Mouse (Mus musculus): ENCODE data around the gene Rfc2. TPM values are rescaled to one million over a fixed set of nuclear protein-coding genes. Genes with fewer than 3 reads are reported as not detected.
A peak's percentile ranks its signal among the peaks of the same experiment; 100 is the strongest.

Gene Rfc2
- total RNA-seq, 2 experiments from 2014 or later, result 18.3 to 19.8 TPM

- Histone ChIP-seq H3K27ac (peak overlapping the region; percentile 90), H3K4me3 (peak overlapping the region; percentile 90)
- intact Hi-C loops (cut with DNase I), result loop anchor here (2.0 kb wide), 1 partner anchor 45 kb away; no protein-coding TSS in a partner anchor
- TF ChIP-seq CTCF (IDR thresholded peaks at IDR 0.05), result no peak
- peak; percentile 57 for DNase-seq
These were observed 29.7 kb upstream of the Rfc2 start for GRCm38 (mm10) chr5:134551233-134552109.

DNA sequence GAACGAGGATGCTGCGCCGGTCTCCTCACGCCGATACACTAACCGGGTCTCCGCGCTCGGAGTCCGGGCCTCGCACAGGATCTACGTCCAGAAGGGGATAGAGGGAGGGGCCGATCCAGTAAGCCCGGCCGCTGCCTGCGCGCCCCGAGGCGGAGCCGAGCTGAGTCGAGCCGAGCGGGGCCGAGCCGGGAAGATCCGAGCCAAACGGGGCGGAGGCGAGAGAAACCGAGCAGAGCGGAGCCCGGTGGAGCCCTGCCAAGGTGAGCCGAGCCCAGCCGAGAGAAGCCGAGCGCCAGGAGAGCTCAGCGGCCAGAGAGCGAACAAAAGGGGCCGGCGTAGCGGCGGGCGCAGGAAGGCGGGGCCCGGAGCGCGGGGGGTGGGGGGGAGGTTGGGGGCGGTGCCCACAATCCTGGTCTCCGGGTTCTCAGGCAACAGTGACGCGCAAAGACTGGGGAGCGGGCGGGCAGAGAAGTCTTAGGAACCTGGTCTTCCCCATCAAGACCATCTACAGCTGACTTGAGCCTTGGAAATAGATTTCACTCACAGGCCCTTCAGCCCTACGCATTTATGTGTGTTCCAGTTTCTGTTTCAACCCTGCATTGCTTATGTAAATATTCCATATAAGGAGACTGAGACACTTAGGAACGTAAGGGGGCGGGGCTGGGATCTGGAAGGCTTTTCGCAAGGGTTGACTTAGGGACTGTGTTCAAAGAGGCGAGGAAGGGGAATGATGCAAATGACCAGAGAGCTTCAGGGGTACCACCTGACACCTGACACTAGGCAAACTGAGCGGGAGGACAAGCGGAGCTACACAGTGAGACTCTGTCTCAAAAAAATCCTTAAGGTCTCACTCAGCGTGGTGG is 28.8 kb upstream of the Rfc2 start, which contains the start of gene Clip2:
Gene Clip2, minus strand, starts transcription at position 325 of the 863 bp plus-strand sequence.
- peak; percentile 37 for TF ChIP-seq CTCF (IDR thresholded peaks at IDR 0.05)
- peak; percentile 100 for DNase-seq
- intact Hi-C loops (cut with DNase I), result no loop called here

DNA sequence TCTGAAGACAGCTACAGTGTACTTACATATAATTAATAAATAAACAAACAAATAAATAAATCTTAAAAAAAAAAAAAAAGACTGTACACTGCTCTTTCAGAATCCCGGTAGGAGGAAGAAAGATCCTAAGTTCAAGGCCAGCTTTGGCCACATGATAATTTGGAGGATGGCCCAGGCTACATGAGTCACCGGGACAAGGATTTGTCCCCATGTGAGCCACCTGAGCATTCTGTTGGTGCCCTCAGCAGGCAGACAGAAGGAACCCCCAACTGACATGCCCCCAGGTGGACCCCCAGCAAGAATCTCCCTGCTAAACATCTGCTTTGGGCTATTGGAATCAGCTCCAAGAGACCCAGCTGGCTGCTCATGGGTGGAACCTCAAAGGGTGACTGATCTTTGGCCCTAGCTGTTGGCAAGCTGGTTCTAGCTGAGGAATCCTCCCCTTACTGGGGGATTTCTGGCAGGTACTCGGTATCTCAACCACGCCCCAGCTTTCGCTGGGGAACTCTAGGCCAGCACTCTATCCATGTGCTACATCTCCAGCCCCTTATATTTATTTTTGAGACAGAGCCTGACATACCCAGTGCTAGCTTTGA is 27.1 kb upstream of the Rfc2 start:
- DNase-seq, result no peak
- Histone ChIP-seq H3K27ac (no peak overlapping the region), H3K4me3 (no peak overlapping the region)
- intact Hi-C loops (cut with DNase I), result no loop called here
- TF ChIP-seq CTCF (IDR thresholded peaks at IDR 0.05), result no peak

More for the DNA sequence above, 28.8 kb upstream of the Rfc2 start, which contains the start of gene Clip2:
- Histone ChIP-seq H3K4me3 (peak within 1 kb of the TSS; percentile 90), H3K27ac (peak within 1 kb of the TSS; percentile 90)

- H3K27ac ChIP-seq, result peak overlapping the region; percentile 74
- intact Hi-C loops (cut with DNase I), result loop anchor here (1.0 kb wide), 1 partner anchor 17 kb away; no protein-coding TSS in a partner anchor
- no peak for TF ChIP-seq CTCF (IDR thresholded peaks at IDR 0.05)
- peak; percentile 82 for DNase-seq
- H3K4me3 ChIP-seq, result peak overlapping the region; percentile 37; the same call in 1 of the 2 replicates
These were observed 25.6 kb upstream of the Rfc2 start for GRCm38 (mm10) chr5:134555463-134556164.

GRCm38 (mm10) chr5:134560071-134560449 is 21.1 kb upstream of the Rfc2 start, which contains the start of gene Syna:
Gene Syna (minus strand): TSS chr5:134560171.
- DNase-seq, result no peak
- Histone ChIP-seq H3K4me3 (no peak within 1 kb of the TSS), H3K27ac (no peak within 1 kb of the TSS)
- TF ChIP-seq CTCF (IDR thresholded peaks at IDR 0.05), result no peak
- intact Hi-C loops (cut with DNase I), result no loop called here

DNA sequence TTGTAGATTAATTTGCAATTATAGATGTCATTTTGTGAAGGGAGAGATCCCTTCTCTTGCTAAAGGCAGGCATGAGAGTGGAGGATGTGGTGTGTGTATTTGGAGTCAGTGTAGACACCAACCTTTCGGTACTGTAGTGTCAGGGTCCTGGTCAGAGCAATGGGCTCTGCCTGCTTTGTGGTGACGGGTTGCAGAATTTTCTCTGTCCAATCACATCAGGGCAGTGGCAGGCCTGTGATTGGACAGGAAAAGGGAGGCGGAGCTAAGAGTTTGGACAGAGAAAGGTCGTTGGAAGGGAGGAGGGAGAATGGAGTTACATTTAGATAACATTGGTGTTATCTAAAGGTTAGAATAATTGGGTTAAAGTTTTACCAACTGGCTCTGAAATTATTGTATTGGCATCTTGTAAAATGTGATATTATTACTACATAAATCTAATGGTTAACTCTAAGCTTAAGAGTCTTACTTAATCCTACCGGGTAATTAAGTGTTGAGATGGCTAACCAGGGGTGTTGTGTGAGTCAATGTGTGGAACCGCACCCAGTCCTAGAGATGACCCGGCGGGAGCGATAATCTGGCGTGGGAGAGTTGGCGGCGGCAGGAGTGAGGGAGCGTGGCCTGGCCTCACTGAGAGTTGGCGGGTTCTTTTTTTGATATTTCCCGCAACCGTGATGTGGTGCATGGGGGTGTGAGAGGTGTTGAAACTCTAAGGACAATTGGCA is 20.6 kb upstream of the Rfc2 start:
- intact Hi-C loops (cut with DNase I), result no loop called here
- DNase-seq, result no peak
- TF ChIP-seq CTCF (IDR thresholded peaks at IDR 0.05), result no peak

GRCm38 (mm10) chr5:134564272-134564671 is 16.9 kb upstream of the Rfc2 start:
- Histone ChIP-seq H3K27ac (no peak overlapping the region), H3K4me3 (no peak overlapping the region)
- TF ChIP-seq CTCF (IDR thresholded peaks at IDR 0.05), result no peak
- intact Hi-C loops (cut with DNase I), result no loop called here
- DNase-seq, result no peak

More for the DNA sequence above, 20.6 kb upstream of the Rfc2 start:
- H3K4me3 ChIP-seq, result no peak overlapping the region
- H3K27ac ChIP-seq, result no peak overlapping the region

DNA sequence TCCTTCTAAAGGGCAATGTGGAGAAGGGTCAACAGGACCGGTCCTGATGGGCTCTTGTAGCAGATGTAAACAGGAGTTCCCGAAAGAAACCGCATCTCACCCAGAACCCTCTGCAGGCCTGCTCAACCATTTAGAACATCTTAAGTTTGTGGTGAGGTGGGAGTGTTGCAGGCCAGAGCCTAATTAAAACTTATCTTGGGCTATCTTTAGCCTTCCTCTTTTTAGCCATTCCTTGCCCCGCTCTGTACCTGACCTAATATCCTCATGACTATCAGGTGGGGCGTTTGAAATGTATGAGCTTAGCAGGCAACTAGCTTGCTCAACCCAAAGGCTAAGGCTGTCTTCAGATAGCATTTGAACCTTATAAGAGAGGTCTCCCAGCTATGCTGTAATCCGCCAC is 15.5 kb upstream of the Rfc2 start:
- Histone ChIP-seq H3K4me3 (no peak overlapping the region), H3K27ac (no peak overlapping the region)
- DNase-seq, result no peak
- intact Hi-C loops (cut with DNase I), result no loop called here
- no peak for TF ChIP-seq CTCF (IDR thresholded peaks at IDR 0.05)

GRCm38 (mm10) chr5:134567445-134567844 is 13.7 kb upstream of the Rfc2 start:
- no peak for DNase-seq
- no peak overlapping the region for H3K4me3 ChIP-seq
- no peak overlapping the region for H3K27ac ChIP-seq
- no peak for TF ChIP-seq CTCF (IDR thresholded peaks at IDR 0.05)
- intact Hi-C loops (cut with DNase I), result no loop called here

- TF ChIP-seq CTCF (IDR thresholded peaks at IDR 0.05), result no peak
- intact Hi-C loops (cut with DNase I), result no loop called here
- no peak for DNase-seq
- H3K4me3 ChIP-seq, result no peak overlapping the region
- no peak overlapping the region; the same call in 1 of the 2 replicates for H3K27ac ChIP-seq
These were observed 13.1 kb upstream of the Rfc2 start for GRCm38 (mm10) chr5:134568030-134568429.

GRCm38 (mm10) chr5:134568964-134569491 is 12.1 kb upstream of the Rfc2 start:
- DNase-seq, result peak; percentile 35
- intact Hi-C loops (cut with DNase I), result no loop called here
- no peak overlapping the region for H3K4me3 ChIP-seq
- no peak for TF ChIP-seq CTCF (IDR thresholded peaks at IDR 0.05)
- peak overlapping the region; percentile 64 for H3K27ac ChIP-seq
